Mouse (Mus musculus) megakaryocyte-erythroid progenitor cell, adult 5-6 weeks (primary cell): ENCODE data around the gene Emc7. TPM values are rescaled to one million over a fixed set of nuclear protein-coding genes. Genes with fewer than 3 reads are reported as not detected.
A peak's percentile ranks its signal among the peaks of the same experiment; 100 is the strongest.

ENCODE experiments used
- ATAC-seq: replicated peaks from 2 replicates; pipeline ENCODE4 v1.8.0; 2016; ENCODE audit warnings: mild to moderate bottlenecking, inconsistent platforms; ENCODE audit not compliant: severe bottlenecking, poor library complexity, low FRiP score, low TSS enrichment
- total RNA-seq, 2 experiments: library from RNA; stranded (forward) in 1 of 2; stranded (reverse) in 1 of 2; fragments of 200-1000, 215-1000 nt in 1 of 2; fragments of >200 nt in 1 of 2; fragmentation: Nextera tagmentation in 1 of 2; gene quantifications; 2 replicates each; pipeline ENCODE4 v1.2.3; 2014 to 2017

Gene Emc7
- total RNA-seq, 2 experiments from 2014 or later, result 10.5 to 13.8 TPM

GRCm38 (mm10) chr2:112472076-112472475, 17.3 kb downstream of the Emc7 start:
- no peak for ATAC-seq

DNA sequence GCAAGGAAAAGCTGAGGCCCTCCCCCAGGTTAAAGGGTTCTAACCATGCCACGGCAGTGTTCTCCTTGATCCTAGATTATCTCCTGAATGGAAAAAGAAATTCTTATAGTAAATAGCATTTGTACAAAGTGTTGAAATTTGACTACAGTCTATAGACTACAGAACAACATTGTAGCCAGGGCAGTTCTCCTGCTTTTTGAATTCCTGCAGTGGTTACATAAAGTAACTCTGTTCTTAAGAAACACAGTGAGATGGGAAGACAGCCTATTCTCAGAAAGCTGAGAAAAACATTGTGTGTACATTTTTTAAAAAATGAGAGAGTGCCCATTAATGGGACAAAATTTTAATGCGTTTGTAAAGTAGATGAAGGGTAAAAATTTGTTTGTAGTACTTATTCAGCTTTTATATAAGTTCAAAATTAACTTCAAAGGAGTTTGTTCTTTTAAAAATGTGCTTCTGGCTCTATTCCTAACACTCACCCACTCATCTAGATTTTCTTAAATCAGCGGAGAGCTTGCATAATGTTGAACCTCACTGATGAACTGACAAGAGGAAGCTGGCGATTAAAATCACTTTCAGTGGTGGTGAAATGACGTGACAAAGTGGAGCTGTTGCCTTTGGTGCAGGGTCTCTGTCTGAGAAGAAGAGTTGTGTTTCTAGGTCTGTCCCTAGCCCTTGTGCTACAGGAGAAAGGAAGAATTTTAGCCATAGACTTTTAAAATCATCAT, 20.4 kb downstream of the Emc7 start:
- no peak for ATAC-seq

GRCm38 (mm10) chr2:112476554-112476953, 21.8 kb downstream of the Emc7 start:
- ATAC-seq, result no peak

- no peak for ATAC-seq
These were observed 25.9 kb downstream of the Emc7 start, which contains the start of gene Chrm5 for GRCm38 (mm10) chr2:112480669-112481068. Chrm5 (minus strand) TSS chr2:112480769.

DNA sequence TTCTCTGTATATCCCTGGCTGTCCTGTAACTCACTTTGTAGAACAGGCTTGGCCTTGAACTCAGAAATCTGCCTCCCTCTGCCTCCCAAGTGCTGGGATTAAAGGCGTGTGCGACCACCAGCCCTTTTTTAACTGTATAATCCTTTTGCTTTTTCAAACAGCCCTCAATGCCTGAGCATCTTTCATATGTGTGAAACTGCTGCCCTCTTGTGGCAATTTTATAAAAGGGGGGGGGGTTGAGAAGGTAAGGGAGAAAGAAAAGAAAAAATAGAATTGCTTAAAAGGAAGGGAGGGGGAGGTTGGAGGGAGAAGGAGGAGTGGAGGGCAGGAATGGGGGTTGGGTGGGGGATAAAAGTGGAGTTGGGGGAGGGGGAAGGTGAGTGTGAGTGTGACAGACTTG, 26.8 kb downstream of the Emc7 start:
- 0 out of 2 replicates have a peak, but pooled peaks have one; percentile 16 for ATAC-seq

DNA sequence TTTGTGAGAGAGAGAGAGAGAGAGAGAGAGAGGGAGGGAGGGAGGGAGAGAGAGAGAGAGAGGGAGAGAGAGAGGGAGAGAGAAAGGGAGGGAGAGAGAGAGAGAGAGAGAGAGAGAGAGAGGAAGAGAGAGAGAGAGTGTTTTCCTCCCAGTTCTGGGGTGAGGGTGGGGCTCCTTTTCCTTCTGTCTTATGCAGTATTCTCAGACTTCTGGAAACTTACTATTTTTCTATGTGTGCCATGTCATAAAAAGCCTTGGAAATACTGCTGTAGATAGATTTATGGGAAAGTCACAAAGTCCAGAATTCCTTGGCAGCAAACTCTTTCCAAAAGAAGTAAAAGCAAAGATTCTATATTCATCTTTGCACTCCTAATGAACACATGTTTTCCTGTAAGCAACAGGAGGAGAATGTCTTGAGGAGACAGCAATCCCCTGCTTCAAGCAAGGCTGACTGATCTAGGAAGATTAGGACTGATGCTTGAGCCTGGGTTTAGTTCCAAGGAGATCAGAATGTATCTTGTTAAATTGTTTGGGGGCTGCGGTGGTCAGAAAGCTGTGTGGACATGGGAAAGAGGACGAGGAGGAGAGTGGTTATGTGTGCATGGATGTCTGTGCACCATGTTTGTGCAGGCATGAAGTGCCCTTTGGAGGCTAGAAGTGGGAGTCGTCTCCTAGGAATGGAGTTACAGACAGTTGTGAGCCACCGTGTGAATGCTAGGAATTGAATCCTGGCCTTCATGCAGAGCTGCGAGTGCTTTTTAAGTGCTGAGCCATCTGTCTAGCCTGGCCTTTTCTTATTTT, 27.9 kb downstream of the Emc7 start:
- ATAC-seq, result no peak

- no peak for ATAC-seq
These were observed 28.5 kb downstream of the Emc7 start for GRCm38 (mm10) chr2:112483334-112483651.

- no peak for ATAC-seq
These were observed 30.1 kb downstream of the Emc7 start for GRCm38 (mm10) chr2:112484886-112485285.

DNA sequence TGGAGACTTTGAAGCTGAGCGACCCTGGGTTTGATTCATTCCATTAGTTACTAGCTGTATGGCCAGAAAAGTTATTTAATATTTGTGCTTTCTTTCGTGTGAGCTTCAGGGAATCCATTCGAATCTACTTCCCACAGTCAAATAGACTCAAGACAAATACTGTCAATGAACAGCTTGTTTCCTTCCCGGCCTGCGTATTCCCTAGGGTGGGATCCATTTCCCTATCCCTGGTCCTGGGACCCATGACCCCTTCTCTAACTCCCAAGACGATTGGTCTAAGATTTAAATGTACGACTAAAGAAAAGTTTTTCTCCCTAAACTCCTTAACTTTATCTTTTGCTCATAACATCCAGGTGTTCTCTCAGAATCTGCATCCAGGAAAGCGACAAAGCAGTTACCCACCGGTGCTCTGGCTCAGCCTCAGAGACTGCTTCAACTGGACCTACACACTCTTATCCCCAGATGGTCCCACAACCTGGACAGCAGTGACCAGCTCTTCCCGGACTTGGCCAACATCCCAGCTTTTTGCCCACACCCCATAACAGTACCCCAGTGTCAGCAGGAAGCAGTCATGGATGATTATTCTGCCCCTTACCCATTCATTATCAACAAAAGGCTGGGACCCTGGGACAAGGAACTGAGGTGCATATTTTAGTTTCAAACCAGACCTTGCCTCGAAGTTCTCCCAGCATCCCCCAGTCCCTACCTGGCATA, 35.8 kb downstream of the Emc7 start:
- ATAC-seq, result no peak

- 0 out of 2 replicates have a peak, but pooled peaks have one; percentile 7 for ATAC-seq
These were observed 36.8 kb downstream of the Emc7 start for GRCm38 (mm10) chr2:112491629-112492028.

DNA sequence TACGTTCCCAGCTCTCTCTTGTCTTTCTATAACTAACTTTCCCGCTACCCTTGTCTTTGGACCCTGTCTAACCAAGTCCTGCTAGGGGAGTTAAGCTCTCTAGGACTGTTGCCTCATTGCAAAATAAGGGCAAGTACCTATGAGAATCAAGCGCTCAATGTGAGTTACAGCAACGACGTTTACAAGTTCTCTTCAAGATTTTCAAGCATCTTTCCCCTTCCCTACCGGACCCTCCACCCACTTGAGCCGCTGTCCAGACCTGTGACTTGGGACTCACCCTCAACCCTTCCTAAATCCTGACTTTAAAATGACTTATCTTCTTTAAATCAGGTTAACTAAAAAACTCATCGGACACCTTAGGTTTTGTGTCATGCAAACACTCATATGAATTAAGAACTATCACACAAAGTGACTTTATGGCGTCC, 37.6 kb downstream of the Emc7 start:
- ATAC-seq, result no peak

GRCm38 (mm10) chr2:112492856-112493538, 38.2 kb downstream of the Emc7 start, which contains the start of gene Aven:
Aven (plus strand) TSS chr2:112492964.
- peak; percentile 65 for ATAC-seq

DNA sequence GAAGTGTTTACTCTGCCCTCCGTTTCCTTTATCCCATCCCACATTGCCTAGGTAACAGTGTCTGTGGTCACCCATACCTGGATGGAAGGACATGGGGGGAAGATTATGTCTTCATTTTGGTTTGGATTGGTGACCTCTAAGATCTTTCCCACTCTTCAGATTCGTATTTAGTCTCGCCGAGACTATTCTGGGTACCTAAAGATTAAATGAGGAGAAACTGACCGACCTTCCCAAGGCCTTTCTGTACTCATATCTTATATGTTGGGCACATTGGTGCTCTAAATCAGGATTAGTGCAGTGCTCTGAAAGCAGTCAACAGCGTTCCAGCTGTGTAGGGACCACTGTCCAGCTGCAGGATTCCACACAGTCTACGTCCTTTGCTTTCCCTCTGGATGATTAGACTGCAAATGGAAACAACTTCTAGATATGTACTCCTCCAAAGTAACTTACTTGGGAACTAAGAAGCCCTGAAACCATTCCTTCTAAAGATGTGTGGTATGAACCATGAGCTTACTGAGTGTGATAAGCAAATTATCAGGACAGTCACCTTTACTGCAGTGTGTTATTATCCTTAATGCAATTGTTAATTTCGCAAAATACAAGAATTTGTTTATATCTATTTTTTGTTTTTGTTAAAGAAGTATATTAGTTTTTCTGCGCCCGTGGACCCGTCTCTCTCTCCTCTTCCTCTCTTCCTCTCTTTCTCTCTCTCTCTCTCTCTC, 38.9 kb downstream of the Emc7 start:
- ATAC-seq, result peak; percentile 49

- no peak for ATAC-seq
These were observed 43.1 kb downstream of the Emc7 start for GRCm38 (mm10) chr2:112497851-112498250.

DNA sequence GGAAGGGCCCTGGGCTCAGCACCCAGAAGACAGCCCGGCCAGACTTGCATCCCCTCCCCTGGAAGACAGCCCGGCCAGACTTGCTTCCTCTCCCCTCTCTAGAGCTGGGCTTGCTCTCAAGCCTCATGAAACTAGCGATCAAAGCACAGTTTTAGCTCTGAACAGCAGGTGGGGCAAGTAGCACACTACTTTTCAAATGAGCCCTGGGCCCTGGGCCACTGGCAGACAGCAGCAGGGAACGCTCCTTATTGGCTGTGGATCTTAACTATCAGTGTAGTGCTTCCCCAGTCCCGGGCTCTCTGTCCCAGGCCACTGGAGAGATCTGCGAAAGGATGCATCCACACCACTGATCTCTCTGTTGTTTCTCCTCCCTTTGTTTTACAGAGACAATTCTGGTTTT, 46.4 kb downstream of the Emc7 start:
- peak; percentile 99 for ATAC-seq

DNA sequence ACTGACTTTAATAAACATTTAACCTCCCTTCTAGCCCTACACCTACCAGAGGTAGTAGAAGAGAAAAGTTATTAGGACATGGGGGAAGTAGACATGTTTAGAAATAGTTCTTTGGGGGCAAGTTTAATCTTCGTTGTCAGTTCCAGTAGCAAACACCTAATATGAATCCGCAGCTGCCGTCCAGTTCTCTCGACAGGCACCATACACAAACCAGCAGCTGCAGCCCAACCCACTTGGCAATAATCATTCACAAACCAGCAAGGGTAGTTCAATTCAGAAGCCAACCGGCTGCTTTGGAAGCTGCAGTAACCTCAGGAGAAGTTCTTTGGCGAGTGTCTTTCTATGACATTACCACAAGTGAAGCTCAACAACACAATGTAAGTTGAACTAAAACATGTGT, 49.2 kb downstream of the Emc7 start:
- ATAC-seq, result no peak

GRCm38 (mm10) chr2:112506841-112507435, 52.1 kb downstream of the Emc7 start:
- no peak for ATAC-seq

- peak; percentile 65 for ATAC-seq
These were observed 52.6 kb downstream of the Emc7 start for GRCm38 (mm10) chr2:112507444-112507843.

- ATAC-seq, result peak; percentile 96
These were observed 55.3 kb downstream of the Emc7 start for GRCm38 (mm10) chr2:112510140-112510539.
